Mouse (Mus musculus) thymus, adult 2 months (tissue): Measurements from ENCODE around the gene Il1rapl1.
"Not testable (repeated sequence)": the region's sequence is repeated elsewhere in the genome, so short reads cannot be mapped to it uniquely, and the experiment has no call there.

Experiments used
- CTCF ChIP-seq: fragments of 200-500 bp; IDR thresholded peaks from 2 replicates; pipeline ENCODE4 v1.5.1; 2012; ENCODE audit warnings: mild to moderate bottlenecking, control low read depth, low read length, moderate library complexity, borderline replicate concordance; ENCODE audit not compliant: control insufficient read depth, poor library complexity, insufficient read depth; ENCODE audit errors: extremely low read depth
- POLR2A ChIP-seq: fragments of 200-500 bp; IDR thresholded peaks from 2 replicates; pipeline ENCODE4 v1.6.1; 2012; ENCODE audit warnings: mild to moderate bottlenecking, low read length, control low read depth, moderate library complexity; ENCODE audit not compliant: control insufficient read depth, poor library complexity, insufficient read depth; ENCODE audit errors: extremely low read depth

GRCm38 (mm10) chrX:87238191-87238590 lies 877.3 kb downstream of the Il1rapl1 start:
- not testable (repeated sequence) for TF ChIP-seq CTCF, POLR2A
